Mouse (Mus musculus) liver, adult 2 months (tissue): ENCODE measurements around the gene Jakmip3. TPM values are rescaled to one million over a fixed set of nuclear protein-coding genes. Genes with fewer than 3 reads are reported as not detected.
A peak's percentile ranks its signal among the peaks of the same experiment; 100 is the strongest.

Experiments used
- DNase-seq: peaks from one replicate; pipeline ENCODE4 v3.0.0-alpha.2; 2011; ENCODE audit warnings: low read depth, low spot score; ENCODE audit errors: extremely low read depth
- H3K27ac ChIP-seq: fragments of 200-500 bp; replicated peaks from 2 replicates; pipeline ENCODE4 v1.5.1; 2012; ENCODE audit warnings: low read depth, mild to moderate bottlenecking, control low read depth, inconsistent platforms, low read length; ENCODE audit not compliant: insufficient read depth
- H3K27me3 ChIP-seq: fragments of 200-500 bp; 2 replicates; pipeline ENCODE4 v1.6.1; 2012; ENCODE audit warnings: mild to moderate bottlenecking, moderate library complexity, low read length, inconsistent platforms; ENCODE audit not compliant: control insufficient read depth, insufficient read depth
- H3K36me3 ChIP-seq: fragments of 200-500 bp; 2 replicates; pipeline ENCODE4 v1.6.1; 2012; ENCODE audit warnings: low read length, inconsistent platforms; ENCODE audit not compliant: control insufficient read depth, insufficient read depth
- H3K4me1 ChIP-seq: fragments of 200-500 bp; 2 replicates; pipeline ENCODE4 v1.6.1; 2011; ENCODE audit warnings: low read length; ENCODE audit not compliant: control insufficient read depth, insufficient read depth
- H3K4me3 ChIP-seq: fragments of 200-500 bp; 2 replicates; pipeline ENCODE4 v1.5.1; 2011; ENCODE audit warnings: low read depth, mild to moderate bottlenecking, control low read depth, low read length, moderate library complexity; ENCODE audit not compliant: insufficient read depth
- H3K79me2 ChIP-seq: fragments of 200-500 bp; 2 replicates; pipeline ENCODE4 v1.6.1; 2012; ENCODE audit warnings: inconsistent platforms, mild to moderate bottlenecking, low read length, moderate library complexity; ENCODE audit not compliant: control insufficient read depth, insufficient read depth
- H3K9ac ChIP-seq: fragments of 200-500 bp; 2 replicates; pipeline ENCODE4 v1.6.1; 2012; ENCODE audit warnings: low read depth, mild to moderate bottlenecking, control low read depth, inconsistent platforms, low read length
- CTCF ChIP-seq: fragments of 200-500 bp; IDR thresholded peaks from 2 replicates; pipeline ENCODE4 v1.5.1; 2011; ENCODE audit warnings: low read depth, low read length, control low read depth
- POLR2A ChIP-seq: fragments of 200-500 bp; IDR thresholded peaks from 2 replicates; pipeline ENCODE4 v1.6.1; 2011; ENCODE audit warnings: low read length, control low read depth; ENCODE audit not compliant: insufficient read depth; ENCODE audit errors: extremely low read depth
- WGBS: fragments of 180-500 bp; shearing (Covaris S2); methylation state at CpG from one replicate; pipeline ENCODE4 v1.1.7; 2018; 5-methylcytosine and 5-hydroxymethylcytosine counted together
- polyA plus RNA-seq: library from polyadenylated mRNA; depleted of rRNA; stranded (reverse); fragments of >200 nt; gene quantifications from 2 replicates; pipeline ENCODE4 v1.2.3, GENCODE M21; 2012
- total RNA-seq: library from RNA; depleted of rRNA; stranded (reverse); fragments of >200 nt; gene quantifications from 2 replicates; pipeline ENCODE4 v1.2.3, GENCODE M21; 2014

The Jakmip3 gene
- total and polyA plus RNA-seq, 2 experiments = 0.02 TPM; not detected in 1

GRCm38 (mm10) chr7:138947741-138948140, 7.2 kb downstream of the Jakmip3 start:
- Histone ChIP-seq H3K36me3 (no peaks in the 10 kb centered on the region), H3K4me1 (no peaks in the 10 kb centered on the region), H3K27me3 (peaks cover 2% of the 10 kb centered on the region; the same call in 1 of the 2 replicates), H3K27ac (no peak overlapping the region), H3K79me2 (no peaks in the 10 kb centered on the region), H3K4me3 (no peak overlapping the region), H3K9ac (no peak overlapping the region)
- 76% methylated on average over 8 of the region's 8 CpGs for WGBS
- DNase-seq = no peak
- TF ChIP-seq POLR2A = no peak
- no peak for TF ChIP-seq CTCF

- H3K27ac ChIP-seq = no peak overlapping the region
- no peak for DNase-seq
- H3K36me3 ChIP-seq = no peaks in the 10 kb centered on the region
- 68% methylated on average over 8 of the region's 8 CpGs for WGBS
- H3K79me2 ChIP-seq = no peaks in the 10 kb centered on the region
- H3K4me3 ChIP-seq = no peak overlapping the region
- no peak for TF ChIP-seq CTCF
- no peak overlapping the region for H3K9ac ChIP-seq
- peaks cover 2% of the 10 kb centered on the region; the same call in 1 of the 2 replicates for H3K27me3 ChIP-seq
- H3K4me1 ChIP-seq = no peaks in the 10 kb centered on the region
Observed at GRCm38 (mm10) chr7:138948309-138948708, 7.8 kb downstream of the Jakmip3 start.

GRCm38 (mm10) chr7:138955787-138956186, 15.3 kb downstream of the Jakmip3 start:
- WGBS = 85% methylated on average over 7 of the region's 7 CpGs
- Histone ChIP-seq H3K4me1 (no peaks in the 10 kb centered on the region), H3K9ac (no peak overlapping the region), H3K27ac (no peak overlapping the region), H3K79me2 (no peaks in the 10 kb centered on the region), H3K27me3 (no peaks in the 10 kb centered on the region), H3K4me3 (no peak overlapping the region), H3K36me3 (no peaks in the 10 kb centered on the region)
- DNase-seq = no peak
- no peak for TF ChIP-seq CTCF

- Histone ChIP-seq H3K36me3 (no peaks in the 10 kb centered on the region), H3K27me3 (no peaks in the 10 kb centered on the region), H3K27ac (no peak overlapping the region), H3K9ac (no peak overlapping the region), H3K79me2 (no peaks in the 10 kb centered on the region), H3K4me3 (no peak overlapping the region), H3K4me1 (no peaks in the 10 kb centered on the region)
- DNase-seq = no peak
- WGBS = 69% methylated on average over 6 of the region's 6 CpGs
- TF ChIP-seq POLR2A (no peak), CTCF (no peak)
Observed at GRCm38 (mm10) chr7:138957106-138957505, 16.6 kb downstream of the Jakmip3 start.

- no peak for DNase-seq
- H3K4me3 ChIP-seq = no peak overlapping the region
- no peak for TF ChIP-seq POLR2A
- no peak for TF ChIP-seq CTCF
- H3K4me1 ChIP-seq = no peaks in the 10 kb centered on the region
- no peaks in the 10 kb centered on the region for H3K36me3 ChIP-seq
- H3K9ac ChIP-seq = no peak overlapping the region
- no peak overlapping the region for H3K27ac ChIP-seq
- whole genome bisulfite sequencing = 79% methylated on average over 5 of the region's 5 CpGs
- no peaks in the 10 kb centered on the region for H3K27me3 ChIP-seq
- no peaks in the 10 kb centered on the region for H3K79me2 ChIP-seq
Observed at GRCm38 (mm10) chr7:138959747-138960146, 19.2 kb downstream of the Jakmip3 start.

GRCm38 (mm10) chr7:138963756-138964155, 23.2 kb downstream of the Jakmip3 start:
- DNase-seq = peak; percentile 68
- no peak for TF ChIP-seq CTCF
- TF ChIP-seq POLR2A = no peak
- H3K4me3 ChIP-seq = no peak overlapping the region
- H3K9ac ChIP-seq = no peak overlapping the region
- 65% methylated on average over 5 of the region's 5 CpGs for WGBS
- no peaks in the 10 kb centered on the region for H3K79me2 ChIP-seq
- no peaks in the 10 kb centered on the region for H3K36me3 ChIP-seq
- H3K27me3 ChIP-seq = no peaks in the 10 kb centered on the region
- H3K4me1 ChIP-seq = no peaks in the 10 kb centered on the region
- H3K27ac ChIP-seq = no peak overlapping the region
